Mouse (Mus musculus): ENCODE measurements around the gene Dip2b. TPM values are rescaled to one million over a fixed set of nuclear protein-coding genes. Genes with fewer than 3 reads are reported as not detected.

Gene Dip2b
- polyA plus RNA-seq, 1 experiment from 2014 or later: 11.4 TPM

GRCm38 (mm10) chr15:100029497-100029896, 9.0 kb upstream of the Dip2b start:
- WGBS: 58% methylated on average over 8 of the region's 8 CpGs
- Histone ChIP-seq H3K4me2 (no peak overlapping the region), H3K27ac (no peak overlapping the region), H3K4me3 (no peak overlapping the region), H3K36me3 (no peaks in the 10 kb centered on the region), H3K4me1 (replicated peaks) (0 out of 2 replicates have a peak, but pooled peaks cover 2% of the 10 kb centered on the region), H3K9me3 (replicated peaks) (no peaks in the 10 kb centered on the region), H3K9ac (no peak overlapping the region), H3K27me3 (no peaks in the 10 kb centered on the region)
- no peak for ATAC-seq (replicated peaks; ENCODE audit: insufficient number of reproducible peaks, insufficient read depth, low FRiP score, low read depth)

GRCm38 (mm10) chr15:100029900-100030299, 8.6 kb upstream of the Dip2b start:
- Histone ChIP-seq H3K4me1 (replicated peaks) (0 out of 2 replicates have a peak, but pooled peaks cover 1% of the 10 kb centered on the region), H3K4me3 (no peak overlapping the region), H3K9me3 (replicated peaks) (no peaks in the 10 kb centered on the region), H3K9ac (no peak overlapping the region), H3K27me3 (no peaks in the 10 kb centered on the region), H3K4me2 (no peak overlapping the region), H3K27ac (no peak overlapping the region), H3K36me3 (no peaks in the 10 kb centered on the region)
- ATAC-seq (replicated peaks; ENCODE audit: insufficient number of reproducible peaks, insufficient read depth, low FRiP score, low read depth): no peak
- WGBS: 83% methylated on average over 2 of the region's 2 CpGs

- H3K27me3 ChIP-seq: no peaks in the 10 kb centered on the region
- ATAC-seq (replicated peaks; ENCODE audit: insufficient number of reproducible peaks, insufficient read depth, low FRiP score, low read depth): no peak
- WGBS: 91% methylated on average over 3 of the region's 3 CpGs
- no peaks in the 10 kb centered on the region for H3K4me1 ChIP-seq (replicated peaks)
- no peak overlapping the region for H3K9ac ChIP-seq
- H3K27ac ChIP-seq: no peak overlapping the region
- no peaks in the 10 kb centered on the region for H3K36me3 ChIP-seq
- H3K4me2 ChIP-seq: no peak overlapping the region
- H3K9me3 ChIP-seq (replicated peaks): no peaks in the 10 kb centered on the region
- H3K4me3 ChIP-seq: no peak overlapping the region
These were observed 5.9 kb upstream of the Dip2b start for GRCm38 (mm10) chr15:100032546-100032945.

- WGBS: under 1% methylated on average over 34 of the region's 36 CpGs
- Histone ChIP-seq H3K27me3 (no peaks in the 10 kb centered on the region), H3K27ac (peak overlapping the region; percentile 99), H3K4me3 (peak overlapping the region; percentile 91), H3K4me2 (peak overlapping the region; percentile 76), H3K4me1 (replicated peaks) (peaks cover 22% of the 10 kb centered on the region), H3K9ac (peak overlapping the region; percentile 98), H3K9me3 (replicated peaks) (no peaks in the 10 kb centered on the region), H3K36me3 (no peaks in the 10 kb centered on the region)
- ATAC-seq (replicated peaks; ENCODE audit: insufficient number of reproducible peaks, insufficient read depth, low FRiP score, low read depth): no peak; the same call in none of the 2 replicates
These were observed 687 bp downstream of the Dip2b start for GRCm38 (mm10) chr15:100039001-100039701.

GRCm38 (mm10) chr15:100040541-100041266, 2.2 kb downstream of the Dip2b start:
- WGBS: 22% methylated on average over 14 of the region's 14 CpGs
- peak overlapping the region; percentile 76 for H3K4me2 ChIP-seq
- H3K4me1 ChIP-seq (replicated peaks): peaks cover 29% of the 10 kb centered on the region
- H3K9me3 ChIP-seq (replicated peaks): no peaks in the 10 kb centered on the region
- H3K9ac ChIP-seq: peak overlapping the region; percentile 33
- ATAC-seq (replicated peaks; ENCODE audit: insufficient number of reproducible peaks, insufficient read depth, low FRiP score, low read depth): no peak
- peak overlapping the region; percentile 53; the same call in 1 of the 2 replicates for H3K27ac ChIP-seq
- no peaks in the 10 kb centered on the region for H3K27me3 ChIP-seq
- H3K36me3 ChIP-seq: no peaks in the 10 kb centered on the region
- peak overlapping the region; percentile 30 for H3K4me3 ChIP-seq

- no peaks in the 10 kb centered on the region for H3K27me3 ChIP-seq
- H3K36me3 ChIP-seq: no peaks in the 10 kb centered on the region
- H3K4me2 ChIP-seq: peak overlapping the region; percentile 76
- no peak for ATAC-seq (replicated peaks; ENCODE audit: insufficient number of reproducible peaks, insufficient read depth, low FRiP score, low read depth)
- H3K9me3 ChIP-seq (replicated peaks): no peaks in the 10 kb centered on the region
- 31% methylated on average over 10 of the region's 10 CpGs for WGBS
- H3K4me1 ChIP-seq (replicated peaks): peaks cover 33% of the 10 kb centered on the region
- peak overlapping the region; percentile 30 for H3K4me3 ChIP-seq
- H3K27ac ChIP-seq: peak overlapping the region; percentile 53
- H3K9ac ChIP-seq: peak overlapping the region; percentile 33
These were observed 3.0 kb downstream of the Dip2b start for GRCm38 (mm10) chr15:100041267-100042047.

GRCm38 (mm10) chr15:100042048-100042400, 3.6 kb downstream of the Dip2b start:
- Histone ChIP-seq H3K27me3 (no peaks in the 10 kb centered on the region), H3K9me3 (replicated peaks) (no peaks in the 10 kb centered on the region), H3K4me3 (no peak overlapping the region), H3K36me3 (no peaks in the 10 kb centered on the region), H3K4me2 (peak overlapping the region; percentile 76), H3K9ac (no peak overlapping the region), H3K4me1 (replicated peaks) (peaks cover 33% of the 10 kb centered on the region), H3K27ac (peak overlapping the region; percentile 31; the same call in 1 of the 2 replicates)
- ATAC-seq (replicated peaks; ENCODE audit: insufficient number of reproducible peaks, insufficient read depth, low FRiP score, low read depth): no peak
- WGBS: 52% methylated on average over 9 of the region's 9 CpGs

- Histone ChIP-seq H3K27ac (peak overlapping the region; percentile 0; the same call in 1 of the 2 replicates), H3K4me1 (replicated peaks) (peaks cover 28% of the 10 kb centered on the region), H3K36me3 (0 out of 2 replicates have a peak, but pooled peaks cover 4% of the 10 kb centered on the region), H3K9ac (no peak overlapping the region), H3K4me2 (no peak overlapping the region), H3K9me3 (replicated peaks) (no peaks in the 10 kb centered on the region), H3K27me3 (no peaks in the 10 kb centered on the region), H3K4me3 (no peak overlapping the region)
- no peak for ATAC-seq (replicated peaks; ENCODE audit: insufficient number of reproducible peaks, insufficient read depth, low FRiP score, low read depth)
- WGBS: 38% methylated on average over 6 of the region's 6 CpGs
These were observed 7.1 kb downstream of the Dip2b start for GRCm38 (mm10) chr15:100045576-100045975.

GRCm38 (mm10) chr15:100049496-100050087, 11.1 kb downstream of the Dip2b start:
- Histone ChIP-seq H3K9ac (no peak overlapping the region), H3K4me3 (no peak overlapping the region), H3K9me3 (replicated peaks) (no peaks in the 10 kb centered on the region), H3K36me3 (0 out of 2 replicates have a peak, but pooled peaks cover 4% of the 10 kb centered on the region), H3K27me3 (no peaks in the 10 kb centered on the region), H3K27ac (no peak overlapping the region), H3K4me2 (no peak overlapping the region), H3K4me1 (replicated peaks) (peaks cover 11% of the 10 kb centered on the region)
- 80% methylated on average over 7 of the region's 7 CpGs for WGBS
- ATAC-seq (replicated peaks; ENCODE audit: insufficient number of reproducible peaks, insufficient read depth, low FRiP score, low read depth): no peak

- no peak for ATAC-seq (replicated peaks; ENCODE audit: insufficient number of reproducible peaks, insufficient read depth, low FRiP score, low read depth)
- Histone ChIP-seq H3K4me3 (no peak overlapping the region), H3K4me1 (replicated peaks) (peaks cover 2% of the 10 kb centered on the region; the same call in 1 of the 2 replicates), H3K4me2 (no peak overlapping the region), H3K27me3 (no peaks in the 10 kb centered on the region), H3K9me3 (replicated peaks) (no peaks in the 10 kb centered on the region), H3K36me3 (0 out of 2 replicates have a peak, but pooled peaks cover 4% of the 10 kb centered on the region), H3K9ac (no peak overlapping the region), H3K27ac (no peak overlapping the region)
- 82% methylated on average over 7 of the region's 7 CpGs for WGBS
These were observed 12.5 kb downstream of the Dip2b start for GRCm38 (mm10) chr15:100050940-100051339.

GRCm38 (mm10) chr15:100052726-100053125, 14.3 kb downstream of the Dip2b start:
- WGBS: 59% methylated on average over 3 of the region's 3 CpGs
- Histone ChIP-seq H3K36me3 (0 out of 2 replicates have a peak, but pooled peaks cover 4% of the 10 kb centered on the region), H3K4me2 (no peak overlapping the region), H3K9ac (no peak overlapping the region), H3K4me1 (replicated peaks) (no peaks in the 10 kb centered on the region; the same call in 1 of the 2 replicates), H3K27me3 (no peaks in the 10 kb centered on the region), H3K4me3 (no peak overlapping the region), H3K9me3 (replicated peaks) (no peaks in the 10 kb centered on the region), H3K27ac (no peak overlapping the region)
- ATAC-seq (replicated peaks; ENCODE audit: insufficient number of reproducible peaks, insufficient read depth, low FRiP score, low read depth): no peak

Measured in heart, embryonic 15.5 days (tissue).